Mouse (Mus musculus) lung, adult 2 months (tissue): ENCODE results near the gene Mag. TPM values are rescaled to one million over a fixed set of nuclear protein-coding genes. Genes with fewer than 3 reads are reported as not detected.

Source experiments
- DNase-seq: peaks from one replicate; pipeline ENCODE4 v3.0.0; 2022
- H3K4me1 ChIP-seq: fragments of 200-500 bp; 2 replicates; pipeline ENCODE4 v1.6.1; 2011; ENCODE audit warnings: low read length; ENCODE audit not compliant: control insufficient read depth, insufficient read depth
- H3K4me3 ChIP-seq: fragments of 200-500 bp; replicated peaks from 2 replicates; pipeline ENCODE3; 2011; ENCODE audit warnings: low read depth, mild to moderate bottlenecking, control low read depth, low read length; ENCODE audit errors: extremely low read depth
- CTCF ChIP-seq: fragments of 200-500 bp; IDR thresholded peaks from 2 replicates; pipeline ENCODE4 v1.5.1; 2011; ENCODE audit warnings: mild to moderate bottlenecking, low read length, control low read depth; ENCODE audit not compliant: insufficient read depth
- POLR2A ChIP-seq: fragments of 200-500 bp; IDR thresholded peaks from 2 replicates; pipeline ENCODE4 v1.6.1; 2011; ENCODE audit warnings: low read depth, mild to moderate bottlenecking, control low read depth, low read length, borderline replicate concordance; ENCODE audit errors: extremely low read depth
- WGBS: fragments of 180-500 bp; shearing (Covaris S2); methylation state at CpG from one replicate; pipeline ENCODE4 v1.1.7; 2018; 5-methylcytosine and 5-hydroxymethylcytosine counted together
- polyA plus RNA-seq: library from polyadenylated mRNA; depleted of rRNA; stranded (reverse); fragments of >200 nt; gene quantifications from 2 replicates; pipeline ENCODE4 v1.2.3, GENCODE M21; 2012; rRNA removed

The Mag gene
- polyA plus RNA-seq: 3.3 and 3.7 TPM in 2 replicates

DNA sequence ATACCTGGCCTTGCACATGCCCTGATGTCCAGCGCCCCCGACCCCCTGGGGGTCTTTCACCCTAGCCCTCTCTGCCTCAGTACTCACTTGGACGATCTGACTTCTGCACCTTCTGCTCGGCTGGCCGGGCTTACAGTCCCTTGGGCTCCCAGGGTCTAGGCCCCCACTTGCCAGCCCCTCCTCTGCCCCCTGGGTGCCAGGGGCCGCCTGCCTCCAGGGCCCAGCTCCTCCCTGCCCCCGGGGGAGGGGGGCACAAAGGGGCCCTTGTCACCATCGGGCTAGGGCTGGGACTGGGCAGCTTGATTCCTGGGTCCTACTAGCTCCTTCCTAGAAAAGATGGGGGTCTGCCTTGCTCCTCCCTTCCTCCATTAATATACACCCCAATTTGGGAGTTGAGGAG lies at the start of gene Mag:
Gene Mag (minus strand): TSS at position 142 of the 400 bp plus-strand sequence.
- H3K4me3 ChIP-seq: no peak within 1 kb of the TSS
- TF ChIP-seq CTCF (no peak), POLR2A (no peak)

DNA sequence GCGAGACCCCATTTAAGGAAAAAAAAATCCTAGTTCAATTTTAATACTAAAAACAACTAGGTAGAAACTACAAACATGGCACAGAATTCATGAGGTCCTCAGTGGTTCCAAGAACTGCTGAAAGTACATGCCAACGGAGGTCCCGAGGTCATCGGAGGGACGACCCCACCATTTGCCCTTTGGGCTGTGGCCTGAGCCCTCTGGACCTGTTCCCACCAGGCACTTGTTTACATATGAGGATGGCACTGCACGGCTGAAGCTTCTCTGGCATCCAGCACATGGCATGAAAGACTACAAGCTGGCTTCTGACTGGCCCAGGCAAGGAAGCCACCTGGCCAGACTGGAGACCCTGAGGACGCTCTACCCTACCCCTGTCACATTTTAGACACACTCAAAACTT lies 49.7 kb upstream of the Mag start:
- Histone ChIP-seq H3K4me3 (no peak overlapping the region), H3K4me1 (no peaks in the 10 kb centered on the region)
- TF ChIP-seq CTCF (no peak), POLR2A (no peak)
- no peak for DNase-seq
- 81% methylated on average over 7 of the region's 7 CpGs for WGBS

More for the DNA sequence above, at the start of gene Mag:
- H3K4me1 ChIP-seq: no peaks in the 10 kb centered on the region
- no peak for DNase-seq
- WGBS: 75% methylated on average over 8 of the region's 8 CpGs

DNA sequence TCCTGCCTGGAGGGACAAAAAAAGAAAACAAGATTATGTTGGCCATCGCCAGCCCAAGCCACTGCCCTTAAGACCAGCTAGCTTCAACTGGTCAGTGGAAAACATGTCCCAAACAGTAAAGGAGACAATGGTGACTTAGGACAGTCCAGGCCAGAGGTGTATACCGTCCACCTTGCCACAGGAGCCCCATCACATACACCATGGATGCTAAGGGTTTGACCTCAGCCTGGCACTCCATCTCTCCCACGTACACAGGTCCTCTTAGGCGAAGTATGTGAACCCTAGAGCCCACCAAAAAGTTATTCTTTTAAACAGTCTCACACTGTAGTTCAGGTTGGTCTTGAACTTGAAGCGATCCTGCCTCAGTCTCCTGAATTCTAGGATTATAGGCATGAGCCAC lies 48.2 kb upstream of the Mag start:
- 0 out of 2 replicates have a peak, but pooled peaks cover 3% of the 10 kb centered on the region for H3K4me1 ChIP-seq
- H3K4me3 ChIP-seq: no peak overlapping the region
- 88% methylated on average over 5 of the region's 5 CpGs for WGBS
- no peak for DNase-seq
- no peak for TF ChIP-seq CTCF
- TF ChIP-seq POLR2A: no peak

DNA sequence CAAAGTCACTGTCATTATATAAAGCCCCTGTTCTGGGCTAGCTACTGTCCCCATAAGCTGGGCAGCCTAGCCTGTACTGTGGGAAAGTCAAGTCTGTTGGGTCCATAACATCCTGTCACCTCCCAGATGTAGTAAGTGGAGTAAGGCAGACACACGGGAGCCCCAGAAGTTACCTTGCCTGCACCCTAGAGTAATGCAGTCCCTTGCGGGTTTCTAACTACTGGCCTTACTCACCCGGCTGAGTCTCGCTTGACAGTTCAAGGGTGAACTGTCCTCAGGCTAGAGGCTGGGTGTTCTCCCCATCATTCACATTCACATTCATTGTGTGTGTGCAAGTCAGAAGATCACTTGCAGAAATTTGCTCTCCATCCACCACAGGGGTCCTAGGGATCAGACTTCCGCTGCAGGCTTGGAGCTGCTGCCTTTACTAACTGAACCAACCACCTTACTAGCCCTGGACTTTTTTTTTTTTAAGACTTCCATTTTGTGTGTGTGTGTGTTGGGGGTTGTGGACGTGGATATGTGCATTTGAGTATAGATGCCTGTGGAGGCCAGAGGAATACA lies 45.2 kb upstream of the Mag start:
- no peak overlapping the region for H3K4me3 ChIP-seq
- DNase-seq: no peak
- peaks cover 7% of the 10 kb centered on the region; the same call in 1 of the 2 replicates for H3K4me1 ChIP-seq
- TF ChIP-seq POLR2A (peak; percentile 47; the same call in 1 of the 2 replicates), CTCF (no peak)
- WGBS: 84% methylated on average over 6 of the region's 6 CpGs

DNA sequence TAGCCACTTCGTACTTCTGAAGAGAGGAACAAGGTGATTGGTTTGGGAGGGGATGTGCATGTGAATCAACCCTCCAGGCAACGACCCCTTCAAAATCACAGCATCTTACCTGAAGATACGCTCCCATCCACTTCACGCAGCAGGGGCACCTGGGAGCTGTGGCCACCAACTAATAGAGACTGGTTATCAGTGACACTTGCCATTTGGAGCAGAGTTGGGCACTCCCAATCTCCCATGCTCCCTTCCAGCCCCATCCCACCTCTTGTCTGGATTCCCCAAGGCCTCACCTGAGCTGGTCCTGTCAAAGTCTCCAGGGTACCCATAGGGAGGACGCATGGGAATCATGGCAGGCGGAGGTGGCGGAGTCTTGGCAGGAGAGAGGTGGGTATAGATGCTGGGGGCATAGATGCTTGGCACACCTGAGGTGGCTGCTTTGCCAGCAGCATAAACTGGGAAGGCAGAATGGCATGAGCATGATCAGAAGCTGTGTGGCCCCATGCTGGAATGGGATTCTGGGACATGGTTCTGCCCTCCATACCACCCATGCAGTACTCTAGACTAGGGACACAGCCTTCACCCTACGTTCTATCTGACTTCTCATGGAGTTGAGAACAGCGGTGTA lies 44.3 kb upstream of the Mag start:
- Histone ChIP-seq H3K4me3 (no peak overlapping the region), H3K4me1 (peaks cover 7% of the 10 kb centered on the region)
- 96% methylated on average over 9 of the region's 9 CpGs for WGBS
- TF ChIP-seq POLR2A: 0 out of 2 replicates have a peak, but pooled peaks have one; percentile 10
- TF ChIP-seq CTCF: no peak
- no peak for DNase-seq

- TF ChIP-seq POLR2A: no peak
- no peak for TF ChIP-seq CTCF
- peaks cover 7% of the 10 kb centered on the region for H3K4me1 ChIP-seq
- H3K4me3 ChIP-seq: no peak overlapping the region
- WGBS: 68% methylated on average over 28 of the region's 28 CpGs
- DNase-seq: no peak
Measured at GRCm38 (mm10) chr7:30958109-30958865, 43.6 kb upstream of the Mag start.

DNA sequence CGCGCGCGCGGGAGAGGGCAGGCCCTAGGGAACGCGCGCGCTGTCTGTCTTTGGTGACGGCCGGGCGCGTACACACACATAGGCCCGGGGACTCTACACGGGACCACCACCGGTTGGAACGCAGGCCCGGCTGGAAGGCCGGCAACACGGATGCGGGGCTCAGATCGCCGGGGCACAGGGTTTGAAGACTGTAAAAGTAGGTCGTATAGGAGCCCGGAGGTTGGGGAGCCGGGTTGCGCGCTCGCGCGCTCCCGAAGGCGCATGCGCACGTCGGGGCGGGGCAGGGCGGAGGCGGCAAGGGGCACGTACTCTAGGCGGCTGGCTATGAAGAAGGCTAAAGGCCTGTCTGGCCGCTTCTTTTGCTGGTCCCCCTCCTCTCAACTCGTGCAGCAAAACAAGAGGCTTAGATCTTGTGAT lies 42.7 kb upstream of the Mag start:
- 0 out of 2 replicates have a peak, but pooled peaks have one; percentile 58 for TF ChIP-seq POLR2A
- TF ChIP-seq CTCF: no peak
- WGBS: under 1% methylated on average over 43 of the region's 43 CpGs
- H3K4me3 ChIP-seq: peak overlapping the region; percentile 99
- DNase-seq: peak; percentile 96
- H3K4me1 ChIP-seq: peaks cover 7% of the 10 kb centered on the region

DNA sequence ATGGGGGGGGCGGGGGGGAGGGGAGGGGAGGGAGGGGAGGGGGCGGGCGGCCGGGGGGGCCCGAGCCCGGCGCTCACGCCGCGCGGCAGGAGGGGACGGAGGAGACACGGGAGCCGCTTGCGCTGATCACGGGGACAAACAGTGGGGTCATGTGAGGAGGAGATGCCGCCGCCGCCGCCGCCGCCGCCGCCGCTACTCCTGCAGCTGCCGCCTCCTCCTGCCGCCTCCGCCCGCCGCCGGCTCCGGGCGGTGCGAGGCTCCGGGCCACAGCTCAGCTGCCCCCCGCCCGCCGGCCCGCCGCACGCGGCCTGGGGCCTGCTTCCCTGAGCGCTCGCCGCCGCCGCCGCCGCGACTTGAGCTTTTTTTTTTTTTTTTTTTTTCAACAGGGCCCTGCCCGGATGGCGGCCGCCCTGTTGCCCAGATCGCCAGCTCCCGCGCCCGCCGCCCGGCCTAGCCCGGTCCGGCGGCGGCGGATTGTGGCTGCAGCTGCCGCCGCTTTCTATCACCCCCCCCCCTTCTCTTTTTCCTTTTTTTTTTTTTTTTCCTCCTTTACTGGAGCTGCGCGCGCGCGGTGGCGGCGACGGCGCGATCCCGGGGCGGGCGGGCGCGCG lies 42.2 kb upstream of the Mag start, which contains the start of gene Usf2:
Gene Usf2 (minus strand): TSS at position 48 of the 611 bp plus-strand sequence.
- Histone ChIP-seq H3K4me3 (peak within 1 kb of the TSS; percentile 99), H3K4me1 (peaks cover 7% of the 10 kb centered on the region)
- WGBS: under 1% methylated on average over 51 of the region's 82 CpGs
- TF ChIP-seq POLR2A (no peak), CTCF (no peak)
- peak; percentile 77 for DNase-seq

- TF ChIP-seq CTCF (no peak), POLR2A (no peak)
- H3K4me1 ChIP-seq: peaks cover 7% of the 10 kb centered on the region
- 2% methylated on average over 46 of the region's 49 CpGs for WGBS
- DNase-seq: no peak
- H3K4me3 ChIP-seq: peak overlapping the region; percentile 88
Measured at GRCm38 (mm10) chr7:30956357-30956751, 41.7 kb upstream of the Mag start.
